Mouse (Mus musculus) forebrain, embryonic 14.5 days (tissue): ENCODE measurements at regions not wholly inside any gene's neighbourhood (a gene's known extent, or its start where the extent isn't known, plus 50 kb on each side); places are given as distances from the start of the nearest gene placed in this dataset.

Experiments
- ATAC-seq: fragments of 200-750 bp; cut with Nextera tagmentation; 2 replicates; pipeline ENCODE4 v1.8.0; 2017; ENCODE audit warnings: mild to moderate bottlenecking, moderate library complexity
- DNase-seq: peaks from one replicate; pipeline ENCODE4 v3.0.0-alpha.2; 2015; ENCODE audit warnings: low spot score
- H3K27ac ChIP-seq: fragments of 300-500 bp; sonication (generic); 2 replicates; pipeline ENCODE4 v1.5.1; 2014; ENCODE audit warnings: low read depth, mild to moderate bottlenecking, control low read depth, low read length, moderate library complexity
- H3K27me3 ChIP-seq: fragments of 300-500 bp; sonication (generic); replicated peaks from 2 replicates; pipeline ENCODE4 v1.6.1; 2014; ENCODE audit warnings: low read length, control low read depth, mixed read lengths; ENCODE audit not compliant: control insufficient read depth, insufficient read depth
- H3K36me3 ChIP-seq: fragments of 300-500 bp; sonication (generic); 2 replicates; pipeline ENCODE4 v1.6.1; 2014; ENCODE audit warnings: low read length, control low read depth; ENCODE audit not compliant: control insufficient read depth, insufficient read depth
- H3K4me1 ChIP-seq: fragments of 300-500 bp; sonication (generic); 2 replicates; pipeline ENCODE4 v1.6.1; 2014; ENCODE audit warnings: antibody characterized with exemption, low read length, control low read depth; ENCODE audit not compliant: control insufficient read depth, insufficient read depth
- H3K4me2 ChIP-seq: fragments of 300-500 bp; sonication (generic); 2 replicates; pipeline ENCODE4 v1.6.1; 2014; ENCODE audit warnings: mild to moderate bottlenecking, control low read depth, low read length
- H3K4me3 ChIP-seq: fragments of 300-500 bp; sonication (generic); 2 replicates; pipeline ENCODE4 v1.5.1; 2014; ENCODE audit warnings: low read depth, low read length, control low read depth
- H3K9ac ChIP-seq: fragments of 300-500 bp; sonication (generic); 2 replicates; pipeline ENCODE4 v1.6.1; 2014; ENCODE audit warnings: mild to moderate bottlenecking, low read length, control low read depth, moderate library complexity
- H3K9me3 ChIP-seq: fragments of 300-500 bp; sonication (generic); replicated peaks from 2 replicates; pipeline ENCODE4 v1.6.1; 2016; ENCODE audit warnings: low read length, control low read depth, mixed read lengths; ENCODE audit not compliant: control insufficient read depth
- WGBS: fragments of 180-500 bp; shearing (Covaris S2); extraction: QIAGEN DNeasy Blood & Tissue Kit; methylation state at CpG from one replicate; pipeline ENCODE4 v1.1.7; 2014; 5-methylcytosine and 5-hydroxymethylcytosine counted together

DNA sequence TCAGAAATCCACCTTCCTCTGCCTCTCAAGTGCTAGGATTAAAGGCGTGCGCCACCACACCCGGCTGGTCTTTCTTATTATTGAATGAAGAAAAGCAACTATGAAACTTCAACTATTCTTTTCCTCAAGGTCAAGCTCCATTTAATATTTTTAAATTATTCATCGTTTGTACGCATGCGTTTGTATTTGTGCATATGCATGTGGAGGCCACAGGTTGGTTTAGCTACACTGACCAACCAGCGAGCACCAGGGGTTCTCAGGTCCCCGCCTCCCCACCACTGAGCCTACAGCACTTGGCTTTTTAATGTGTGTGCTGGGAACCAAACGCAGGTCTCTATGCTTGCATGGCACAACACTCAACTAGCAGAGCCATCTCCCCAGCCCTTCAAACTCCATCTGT lies 51.0 kb upstream of the Tmem252 start:
- WGBS, result 94% methylated on average over 9 of the region's 9 CpGs
- no peaks in the 10 kb centered on the region for H3K4me1 ChIP-seq
- H3K4me2 ChIP-seq, result no peak overlapping the region
- H3K4me3 ChIP-seq, result no peak overlapping the region
- no peak overlapping the region for H3K27ac ChIP-seq
- no peaks in the 10 kb centered on the region for H3K9me3 ChIP-seq
- H3K36me3 ChIP-seq, result no peaks in the 10 kb centered on the region
- H3K27me3 ChIP-seq, result no peaks in the 10 kb centered on the region
- H3K9ac ChIP-seq, result no peak overlapping the region
- ATAC-seq (no peak), DNase-seq (no peak)

DNA sequence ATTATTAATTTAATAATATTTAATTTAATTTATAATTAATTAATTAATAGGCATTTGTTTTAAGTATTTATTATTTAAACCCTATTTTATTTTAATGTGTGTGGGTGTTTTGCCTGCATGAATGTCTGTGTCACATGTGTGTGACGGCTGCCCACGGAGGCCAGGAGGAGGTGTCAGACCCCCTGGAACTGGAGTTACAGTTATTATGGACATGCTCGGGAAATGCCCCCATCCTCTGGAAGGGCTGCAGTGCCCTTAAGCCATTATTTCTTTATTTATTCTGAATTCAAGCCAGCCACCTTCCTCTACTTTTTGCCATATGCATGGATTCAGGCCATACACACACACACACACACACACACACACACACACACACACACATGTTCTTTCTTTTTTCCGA lies 51.5 kb upstream of the Tmem252 start:
- 77% methylated on average over 4 of the region's 4 CpGs for whole genome bisulfite sequencing
- no peak for DNase-seq
- Histone ChIP-seq H3K4me3 (no peak overlapping the region), H3K27ac (no peak overlapping the region), H3K27me3 (no peaks in the 10 kb centered on the region), H3K4me1 (no peaks in the 10 kb centered on the region), H3K9me3 (no peaks in the 10 kb centered on the region), H3K36me3 (no peaks in the 10 kb centered on the region), H3K9ac (no peak overlapping the region), H3K4me2 (no peak overlapping the region)
- ATAC-seq, result peak; percentile 57; the same call in 1 of the 2 replicates

DNA sequence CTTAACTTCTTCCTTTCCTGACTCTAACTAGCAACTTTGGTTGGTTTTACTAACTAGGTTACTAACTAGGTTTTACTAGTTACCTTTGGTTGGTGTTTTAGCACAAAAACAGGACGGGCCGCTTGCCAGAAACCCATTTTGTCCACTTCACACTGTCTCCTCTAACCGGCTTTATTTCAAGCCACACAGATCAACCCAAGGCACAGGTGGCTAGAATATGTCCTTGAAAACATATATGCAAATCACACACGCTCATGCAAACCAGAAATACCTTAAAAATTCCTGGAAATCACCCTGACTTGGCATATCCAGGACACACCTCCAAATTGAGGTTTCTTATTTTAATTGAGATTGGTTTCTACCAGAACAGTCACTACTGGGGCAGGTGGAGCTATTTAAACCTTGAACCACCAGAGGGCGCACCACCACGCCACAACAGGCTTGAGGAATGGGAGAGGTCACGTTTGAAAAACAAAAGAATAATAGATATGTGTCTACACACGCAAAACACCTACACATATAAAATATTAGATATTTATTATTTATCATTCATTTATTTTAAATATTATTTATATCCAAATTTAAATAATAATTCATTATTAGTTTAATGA lies 52.1 kb upstream of the Tmem252 start:
- Histone ChIP-seq H3K9ac (no peak overlapping the region), H3K27me3 (no peaks in the 10 kb centered on the region), H3K36me3 (no peaks in the 10 kb centered on the region), H3K9me3 (no peaks in the 10 kb centered on the region), H3K27ac (no peak overlapping the region), H3K4me3 (no peak overlapping the region), H3K4me2 (no peak overlapping the region), H3K4me1 (no peaks in the 10 kb centered on the region)
- 34% methylated on average over 8 of the region's 8 CpGs for WGBS
- DNase-seq (peak; percentile 83), ATAC-seq (peak; percentile 79)

DNA sequence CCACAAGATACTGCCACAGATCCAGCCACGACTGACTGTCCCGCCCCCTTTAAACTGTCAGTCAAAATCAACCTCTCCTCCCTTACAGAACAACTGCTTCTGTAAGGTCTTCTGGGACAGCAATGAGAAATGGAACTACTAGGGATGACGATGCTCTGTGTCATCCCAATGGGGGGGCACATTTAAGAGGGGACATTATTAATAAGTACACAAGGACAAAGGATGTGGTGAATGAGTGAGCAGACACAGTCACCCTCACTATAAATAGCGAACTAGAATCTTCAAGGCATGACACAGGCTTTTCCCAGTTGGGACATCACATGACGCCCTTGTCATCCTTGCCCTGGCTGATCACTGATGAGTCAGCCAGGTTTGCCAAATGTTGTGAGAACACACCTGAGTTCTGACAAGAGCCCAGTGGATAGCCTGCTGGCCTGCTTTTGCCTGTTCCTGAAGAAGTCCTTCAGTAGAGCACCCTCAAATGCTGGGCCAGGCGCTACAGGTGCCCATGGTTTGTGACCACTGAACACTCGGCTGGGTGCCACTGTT lies 58.0 kb upstream of the Tmem252 start:
- no peaks in the 10 kb centered on the region for H3K9me3 ChIP-seq
- no peak overlapping the region for H3K9ac ChIP-seq
- DNase-seq, result no peak
- no peak overlapping the region for H3K27ac ChIP-seq
- H3K4me1 ChIP-seq, result no peaks in the 10 kb centered on the region
- H3K36me3 ChIP-seq, result no peaks in the 10 kb centered on the region
- H3K27me3 ChIP-seq, result no peaks in the 10 kb centered on the region
- no peak for ATAC-seq
- no peak overlapping the region for H3K4me2 ChIP-seq
- 90% methylated on average over 7 of the region's 7 CpGs for WGBS
- H3K4me3 ChIP-seq, result no peak overlapping the region

DNA sequence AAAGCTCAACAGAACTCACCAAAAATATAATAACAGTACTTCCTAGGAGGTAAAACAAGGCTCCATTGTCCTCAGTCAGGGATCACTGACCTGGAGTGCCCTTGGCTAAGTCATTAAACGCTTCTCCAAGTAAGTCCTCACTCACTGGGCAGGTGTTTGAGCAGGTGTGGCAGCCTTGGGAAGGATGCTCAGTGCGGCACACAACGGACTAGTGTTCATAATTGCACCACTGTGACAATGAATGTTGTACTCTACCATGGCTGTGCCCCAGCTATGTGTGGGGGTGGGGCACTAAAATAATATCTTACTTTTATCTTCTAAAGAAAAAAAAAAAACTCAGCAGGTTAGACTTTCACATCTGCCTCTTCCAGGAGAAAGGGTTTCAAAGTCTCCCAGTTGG lies 52.2 kb upstream of the Pip5k1b start:
- Histone ChIP-seq H3K27ac (no peak overlapping the region), H3K4me3 (no peak overlapping the region), H3K27me3 (no peaks in the 10 kb centered on the region), H3K9me3 (no peaks in the 10 kb centered on the region), H3K9ac (no peak overlapping the region), H3K4me2 (no peak overlapping the region), H3K4me1 (no peaks in the 10 kb centered on the region), H3K36me3 (no peaks in the 10 kb centered on the region)
- ATAC-seq, result no peak
- 80% methylated on average over 3 of the region's 3 CpGs for WGBS
- DNase-seq, result no peak

DNA sequence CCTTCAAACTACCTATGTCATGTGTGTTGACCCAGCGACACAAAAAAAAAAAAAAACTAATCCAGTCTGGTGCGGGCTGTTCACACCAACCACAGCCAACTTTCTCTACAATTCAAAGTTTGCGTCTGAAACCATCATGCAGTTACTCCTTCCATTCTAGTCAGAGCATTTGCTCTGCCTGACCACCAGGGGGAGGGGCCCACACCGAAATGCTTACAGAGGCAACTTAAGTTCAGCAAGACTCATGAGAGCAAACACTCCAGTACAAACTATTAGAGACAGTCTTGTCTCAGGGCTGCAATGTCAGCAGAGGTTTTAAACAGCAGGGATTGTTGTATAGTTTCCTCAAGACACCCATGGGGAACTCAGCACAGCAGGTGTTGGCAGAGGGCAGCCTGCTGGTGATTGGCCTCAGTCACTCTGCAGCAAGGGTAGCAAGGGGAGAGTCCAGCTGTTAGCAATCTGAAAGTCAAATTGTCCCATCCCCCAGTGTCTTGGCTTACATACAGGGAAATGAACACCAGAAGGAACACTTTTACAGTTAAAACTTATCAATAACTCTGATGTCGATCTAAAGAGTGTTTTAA lies 50.8 kb upstream of the Pip5k1b start:
- ATAC-seq (no peak), DNase-seq (no peak)
- Histone ChIP-seq H3K27me3 (no peaks in the 10 kb centered on the region), H3K4me3 (no peak overlapping the region), H3K9ac (no peak overlapping the region), H3K9me3 (no peaks in the 10 kb centered on the region), H3K36me3 (no peaks in the 10 kb centered on the region), H3K4me2 (no peak overlapping the region), H3K27ac (no peak overlapping the region), H3K4me1 (no peaks in the 10 kb centered on the region)
- WGBS, result 75% methylated on average over 5 of the region's 5 CpGs
